Mouse (Mus musculus) liver (tissue): ENCODE results near the gene Dusp18.
A peak's percentile ranks its signal among the peaks of the same experiment; 100 is the strongest.

Experiments used
- DNase-seq: peaks from one replicate; pipeline ENCODE4 v3.0.0-alpha.2; 2020; ENCODE audit warnings: mixed read lengths

The Dusp18 gene

GRCm38 (mm10) chr11:3931511-3932211, 36.6 kb downstream of the Dusp18 start, which contains the start of gene Tcn2:
Tcn2 (minus strand) TSS chr11:3932159.
- peak; percentile 76 for DNase-seq

- no peak for DNase-seq
Observed at GRCm38 (mm10) chr11:3933756-3934285, 38.8 kb downstream of the Dusp18 start.

- DNase-seq: no peak
Observed at GRCm38 (mm10) chr11:3935135-3935534, 40.1 kb downstream of the Dusp18 start.

- DNase-seq: no peak
Observed at GRCm38 (mm10) chr11:3936318-3936717, 41.3 kb downstream of the Dusp18 start.

GRCm38 (mm10) chr11:3937321-3937874, 42.4 kb downstream of the Dusp18 start:
- no peak for DNase-seq

GRCm38 (mm10) chr11:3941371-3941770, 46.3 kb downstream of the Dusp18 start:
- DNase-seq: no peak

- DNase-seq: no peak
Observed at GRCm38 (mm10) chr11:3946386-3946785, 51.3 kb downstream of the Dusp18 start.
